Mouse (Mus musculus) E14TG2a.4 (cell line): ENCODE results near the gene Ppp6c.
"Not testable (repeated sequence)": the region's sequence is repeated elsewhere in the genome, so short reads cannot be mapped to it uniquely, and the experiment has no call there.

Source experiments
- H3K27me3 ChIP-seq: 2 replicates; pipeline ENCODE4 v1.6.1; 2014; ENCODE audit warnings: low read length, control low read depth; ENCODE audit not compliant: insufficient read depth
- H3K36me3 ChIP-seq: 2 replicates; pipeline ENCODE4 v1.6.1; 2014; ENCODE audit warnings: low read length, control low read depth; ENCODE audit not compliant: insufficient read depth
- H3K4me1 ChIP-seq: replicated peaks from 2 replicates; pipeline ENCODE4 v1.6.1; 2014; ENCODE audit warnings: low read depth, low read length, control low read depth
- H3K4me3 ChIP-seq: replicated peaks from 2 replicates; pipeline ENCODE4 v1.5.1; 2014; ENCODE audit warnings: mild to moderate bottlenecking, low read length
- H3K9me3 ChIP-seq: 2 replicates; pipeline ENCODE4 v1.6.1; 2014; ENCODE audit warnings: low read length, control low read depth
- CTCF ChIP-seq: conservative IDR thresholded peaks from 2 replicates; pipeline ENCODE4 v1.5.1; 2014; ENCODE audit warnings: low read length
- NANOG ChIP-seq: IDR thresholded peaks from 2 replicates; pipeline ENCODE4 v1.6.1; 2014; ENCODE audit warnings: borderline replicate concordance, low read length, mixed read lengths
- POU5F1 ChIP-seq: IDR thresholded peaks from 2 replicates; pipeline ENCODE4 v1.6.1; 2014; ENCODE audit warnings: low read length, borderline replicate concordance

The Ppp6c gene

DNA sequence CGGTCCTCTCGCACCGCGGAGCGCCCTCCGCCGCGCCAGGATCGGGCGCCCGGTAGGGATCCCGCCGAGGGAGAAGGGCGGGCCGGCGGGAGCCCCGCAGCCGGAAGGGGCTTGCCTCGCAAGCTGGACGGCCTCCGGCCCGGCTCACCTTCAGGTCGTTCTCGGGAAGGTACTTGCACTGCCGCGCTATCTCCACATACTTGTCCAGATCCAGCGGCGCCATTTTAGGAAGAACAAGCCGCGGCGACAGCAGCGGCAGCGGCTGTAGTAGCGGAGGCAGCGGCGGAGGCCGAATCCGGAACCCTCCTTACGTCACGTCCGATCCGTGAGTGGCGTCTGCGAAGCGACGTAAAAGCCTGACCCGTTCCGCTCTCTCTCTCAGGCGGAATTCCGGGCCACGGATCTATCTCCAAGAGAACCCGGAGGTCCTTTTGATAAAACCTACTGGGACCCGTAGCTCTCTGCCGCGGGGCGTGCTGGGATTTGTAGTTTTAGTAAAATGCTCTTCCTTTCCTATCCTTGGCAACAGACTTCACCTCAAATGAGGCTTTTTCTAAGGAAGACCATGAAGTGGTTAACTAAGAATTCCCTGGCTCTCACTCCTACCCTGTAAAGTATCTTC lies at the start of gene Ppp6c:
Gene Ppp6c (minus strand): TSS at position 433 of the 622 bp plus-strand sequence.
- H3K4me3 ChIP-seq: peak within 1 kb of the TSS; percentile 96
- H3K4me1 ChIP-seq: peaks cover 48% of the 10 kb centered on the region
- no peaks in the 10 kb centered on the region for H3K9me3 ChIP-seq
- no peaks in the 10 kb centered on the region for H3K27me3 ChIP-seq
- no peaks in the 10 kb centered on the region for H3K36me3 ChIP-seq
- TF ChIP-seq NANOG (no peak), CTCF (no peak), POU5F1 (no peak)

DNA sequence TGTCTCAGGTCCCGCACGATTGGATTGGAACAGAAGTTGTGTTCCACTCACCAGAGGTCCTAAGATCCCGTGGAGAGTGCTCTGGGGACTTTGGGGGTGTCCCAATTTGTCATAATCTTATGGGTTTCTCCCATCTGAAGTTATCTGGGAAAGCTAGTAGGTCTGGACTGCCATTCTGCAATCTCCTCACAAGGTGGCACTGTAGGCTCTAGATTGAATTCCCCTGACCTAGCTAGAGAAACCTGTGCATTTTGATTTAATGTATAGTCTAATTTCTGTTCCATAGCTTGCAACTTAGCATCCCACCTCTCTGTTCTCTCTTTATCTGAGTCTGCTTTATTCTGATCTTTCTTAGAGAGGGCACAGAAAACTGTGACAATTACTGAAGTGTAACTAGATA lies 42.1 kb upstream of the Ppp6c start:
- Histone ChIP-seq H3K36me3 (no peaks in the 10 kb centered on the region), H3K4me1 (no peaks in the 10 kb centered on the region), H3K4me3 (no peak overlapping the region), H3K27me3 (no peaks in the 10 kb centered on the region), H3K9me3 (peaks cover 62% of the 10 kb centered on the region)
- TF ChIP-seq CTCF (peak; percentile 37), POU5F1 (no peak)

DNA sequence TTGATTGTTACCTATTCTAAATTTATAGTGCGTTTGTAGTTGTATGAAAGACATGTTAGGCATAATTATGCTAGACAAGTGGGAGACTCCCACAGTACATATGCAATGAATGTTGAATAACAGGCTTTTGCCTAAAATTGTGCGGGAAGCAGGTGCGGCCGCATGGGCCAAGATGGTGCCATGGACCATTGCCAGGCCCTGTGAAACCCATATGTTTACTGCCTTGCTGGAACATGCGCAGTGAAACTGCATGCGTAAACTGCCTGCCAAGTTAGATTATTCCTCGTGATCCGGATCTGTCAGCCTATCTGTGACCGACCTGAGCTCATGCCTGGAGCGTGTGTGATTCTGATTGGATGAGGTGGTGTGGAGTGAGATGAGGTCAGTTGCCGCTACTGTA lies 26.0 kb upstream of the Ppp6c start:
- H3K27me3 ChIP-seq, H3K4me1 ChIP-seq, H3K36me3 ChIP-seq, H3K9me3 ChIP-seq, H3K4me3 ChIP-seq: not testable (repeated sequence)

DNA sequence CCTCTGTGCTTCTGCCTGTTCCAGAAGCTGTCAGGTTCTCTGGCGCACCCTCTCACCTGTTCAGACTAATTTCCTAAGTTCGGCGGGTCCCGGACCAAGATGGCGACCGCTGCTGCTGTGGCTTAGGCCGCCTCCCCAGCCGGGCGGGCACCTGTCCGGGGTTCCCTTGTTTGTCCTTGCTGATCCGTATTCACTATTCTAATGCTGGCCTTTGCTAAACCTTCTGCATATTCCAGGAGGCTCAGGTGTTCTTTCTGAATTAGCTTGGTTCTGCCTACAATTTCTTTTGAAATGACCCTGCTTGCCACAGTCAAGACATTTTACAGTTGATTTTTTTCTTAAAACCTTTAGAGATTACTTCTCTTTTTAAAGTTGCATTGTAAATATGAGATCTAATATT lies 20.6 kb upstream of the Ppp6c start:
- H3K9me3 ChIP-seq, H3K36me3 ChIP-seq, H3K4me1 ChIP-seq, H3K27me3 ChIP-seq: not testable (repeated sequence)
- peak overlapping the region; percentile 56 for H3K4me3 ChIP-seq

GRCm38 (mm10) chr2:39226731-39227130 lies 480 bp upstream of the Ppp6c start:
- no peaks in the 10 kb centered on the region for H3K27me3 ChIP-seq
- H3K4me1 ChIP-seq: peaks cover 42% of the 10 kb centered on the region
- H3K36me3 ChIP-seq: no peaks in the 10 kb centered on the region
- H3K4me3 ChIP-seq: peak overlapping the region; percentile 96
- no peaks in the 10 kb centered on the region for H3K9me3 ChIP-seq
- no peak for TF ChIP-seq NANOG

GRCm38 (mm10) chr2:39225331-39226018 lies 776 bp downstream of the Ppp6c start:
- Histone ChIP-seq H3K4me3 (peak overlapping the region; percentile 96), H3K4me1 (peaks cover 53% of the 10 kb centered on the region)
- not testable (repeated sequence) for H3K9me3 ChIP-seq, H3K36me3 ChIP-seq, H3K27me3 ChIP-seq

- no peak for TF ChIP-seq NANOG
- TF ChIP-seq POU5F1: no peak
- TF ChIP-seq CTCF: no peak
- H3K27me3 ChIP-seq: no peaks in the 10 kb centered on the region
- H3K4me3 ChIP-seq: peak overlapping the region; percentile 96
- H3K4me1 ChIP-seq: peaks cover 60% of the 10 kb centered on the region
- H3K9me3 ChIP-seq: no peaks in the 10 kb centered on the region
- H3K36me3 ChIP-seq: no peaks in the 10 kb centered on the region
Observed at GRCm38 (mm10) chr2:39224621-39225020, 1.6 kb downstream of the Ppp6c start.

DNA sequence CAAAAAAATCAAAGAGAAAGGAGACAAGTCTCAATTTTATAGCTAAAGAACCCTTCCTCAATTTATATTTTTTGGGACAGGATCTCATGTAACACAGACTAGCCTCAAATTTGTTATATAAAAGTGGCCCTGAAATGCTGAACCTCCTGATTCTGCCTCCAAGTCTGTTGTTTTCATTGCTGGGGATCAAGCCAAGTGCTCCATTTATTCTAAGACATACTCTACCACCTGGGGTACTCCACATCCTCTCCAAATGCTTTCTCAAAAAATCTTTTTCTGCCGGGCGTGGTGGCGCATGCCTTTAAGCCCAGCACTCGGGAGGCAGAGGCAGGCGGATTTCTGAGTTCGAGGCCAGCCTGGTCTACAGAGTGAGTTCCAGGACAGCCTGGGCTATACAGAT lies 6.2 kb downstream of the Ppp6c start:
- no peaks in the 10 kb centered on the region for H3K9me3 ChIP-seq
- H3K4me1 ChIP-seq: peaks cover 63% of the 10 kb centered on the region
- no peak overlapping the region for H3K4me3 ChIP-seq
- TF ChIP-seq CTCF (no peak), NANOG (no peak), POU5F1 (no peak)
- H3K36me3 ChIP-seq: no peaks in the 10 kb centered on the region
- no peaks in the 10 kb centered on the region for H3K27me3 ChIP-seq

DNA sequence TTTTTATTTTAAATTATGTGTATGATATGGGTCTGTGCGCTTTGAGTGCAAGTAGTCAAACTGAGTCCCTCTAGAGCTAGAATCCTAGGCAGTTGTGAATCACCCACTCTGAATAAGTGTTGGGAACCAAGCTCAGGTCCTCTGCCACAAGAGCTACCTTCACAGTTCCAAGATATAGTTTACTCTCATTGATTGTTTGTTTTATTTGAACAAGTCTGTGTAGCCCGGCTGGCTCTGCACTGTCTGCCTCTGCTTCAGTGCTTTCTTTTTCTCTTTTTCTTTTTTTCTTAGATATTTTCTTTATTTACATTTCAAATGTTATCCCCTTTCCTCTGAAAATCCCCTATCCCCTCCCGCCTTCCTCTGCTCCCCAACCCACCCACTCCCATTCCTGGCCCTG lies 7.2 kb downstream of the Ppp6c start:
- Histone ChIP-seq H3K27me3 (no peaks in the 10 kb centered on the region), H3K4me3 (no peak overlapping the region), H3K36me3 (no peaks in the 10 kb centered on the region), H3K4me1 (peaks cover 58% of the 10 kb centered on the region), H3K9me3 (no peaks in the 10 kb centered on the region)
- TF ChIP-seq POU5F1 (no peak), CTCF (no peak), NANOG (no peak)
